Mouse (Mus musculus): ENCODE measurements around the gene Dnajb14.
"Not testable (repeated sequence)": the region's sequence is repeated elsewhere in the genome, so short reads cannot be mapped to it uniquely, and the experiment has no call there.

The Dnajb14 gene

GRCm38 (mm10) chr3:137863330-137864123, 3.9 kb upstream of the Dnajb14 start:
- no peak for DNase-seq (ENCODE audit: low read depth)

GRCm38 (mm10) chr3:137864124-137864987, 3.1 kb upstream of the Dnajb14 start, which contains the start of gene H2afz:
H2afz (plus strand) TSS chr3:137864487.
- DNase-seq (ENCODE audit: low read depth): peak; percentile 96

- DNase-seq (ENCODE audit: low read depth): peak; percentile 81
These were observed 2.2 kb upstream of the Dnajb14 start for GRCm38 (mm10) chr3:137864988-137865982.

GRCm38 (mm10) chr3:137867133-137867436, 390 bp upstream of the Dnajb14 start:
- no peak for DNase-seq (ENCODE audit: low read depth)

GRCm38 (mm10) chr3:137868094-137868913, 829 bp downstream of the Dnajb14 start:
- peak; percentile 36 for DNase-seq (ENCODE audit: low read depth)

GRCm38 (mm10) chr3:137869395-137869794, 1.9 kb downstream of the Dnajb14 start:
- DNase-seq (ENCODE audit: low read depth): no peak

- DNase-seq (ENCODE audit: low read depth): no peak
These were observed 11.8 kb downstream of the Dnajb14 start for GRCm38 (mm10) chr3:137879313-137879712.

- no peak for DNase-seq (ENCODE audit: low read depth)
These were observed 12.8 kb downstream of the Dnajb14 start for GRCm38 (mm10) chr3:137880109-137880748.

GRCm38 (mm10) chr3:137881093-137881492, 13.6 kb downstream of the Dnajb14 start:
- no peak for DNase-seq (ENCODE audit: low read depth)

GRCm38 (mm10) chr3:137887961-137888360, 20.5 kb downstream of the Dnajb14 start:
- DNase-seq (ENCODE audit: low read depth): no peak

GRCm38 (mm10) chr3:137891089-137891488, 23.6 kb downstream of the Dnajb14 start:
- no peak for DNase-seq (ENCODE audit: low read depth)

- no peak for DNase-seq (ENCODE audit: low read depth)
These were observed 24.6 kb downstream of the Dnajb14 start for GRCm38 (mm10) chr3:137892118-137892517.

GRCm38 (mm10) chr3:137893789-137894188, 26.3 kb downstream of the Dnajb14 start:
- no peak for DNase-seq (ENCODE audit: low read depth)

- no peak for DNase-seq (ENCODE audit: low read depth)
These were observed 27.7 kb downstream of the Dnajb14 start for GRCm38 (mm10) chr3:137895196-137895595.

GRCm38 (mm10) chr3:137896386-137896785, 28.9 kb downstream of the Dnajb14 start:
- no peak for DNase-seq (ENCODE audit: low read depth)

GRCm38 (mm10) chr3:137896867-137897266, 29.4 kb downstream of the Dnajb14 start:
- DNase-seq (ENCODE audit: low read depth): no peak

GRCm38 (mm10) chr3:137897685-137898084, 30.2 kb downstream of the Dnajb14 start:
- DNase-seq (ENCODE audit: low read depth): no peak

- no peak for DNase-seq (ENCODE audit: low read depth)
These were observed 32.7 kb downstream of the Dnajb14 start for GRCm38 (mm10) chr3:137900149-137900548.

- no peak for DNase-seq (ENCODE audit: low read depth)
These were observed 45.6 kb downstream of the Dnajb14 start for GRCm38 (mm10) chr3:137913093-137913492.

GRCm38 (mm10) chr3:137914567-137914966, 47.1 kb downstream of the Dnajb14 start:
- not testable (repeated sequence) for DNase-seq (ENCODE audit: low read depth)

All from c-Kit-positive CD71-positive TER-119-negative erythroid progenitor cells, embryonic 14.5 days (primary cell).